Mouse (Mus musculus): ENCODE measurements at regions not wholly inside any gene's neighbourhood (a gene's known extent, or its start where the extent isn't known, plus 50 kb on each side); places are given as distances from the start of the nearest gene placed in this dataset.

DNA sequence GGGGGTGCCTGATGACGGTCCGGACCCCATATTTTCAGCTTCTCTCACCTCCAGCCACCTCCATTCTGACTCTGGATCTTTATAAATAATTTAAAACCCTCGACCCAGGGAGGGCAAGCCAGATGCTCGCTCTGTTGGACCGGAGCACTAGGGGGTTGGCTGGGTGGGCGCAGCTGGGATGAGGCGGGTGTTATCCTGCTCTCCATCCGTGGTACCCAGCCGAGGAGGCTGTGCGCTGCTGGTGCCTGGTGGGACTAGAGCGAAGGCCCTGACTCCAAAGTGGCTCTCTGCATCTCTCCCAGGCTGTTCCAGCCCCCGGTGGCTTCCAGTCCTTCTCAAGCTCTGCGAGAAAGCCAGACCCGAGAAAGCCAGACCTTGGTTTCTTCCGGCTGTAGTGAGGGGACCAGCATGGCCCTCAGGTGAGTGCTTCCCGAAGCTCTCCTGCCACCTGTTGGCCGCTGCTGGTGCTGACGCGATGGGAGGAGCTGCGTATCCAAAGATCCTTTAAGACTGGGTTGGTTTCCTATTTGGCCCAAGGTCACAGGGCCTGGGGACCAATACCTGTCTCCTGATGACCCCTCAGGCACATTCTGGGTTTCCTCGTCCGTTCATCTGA is 127.1 kb upstream of the Pitx1 start:
- peak; percentile 67 for ATAC-seq (replicated peaks; ENCODE audit: poor library complexity, severe bottlenecking)

DNA sequence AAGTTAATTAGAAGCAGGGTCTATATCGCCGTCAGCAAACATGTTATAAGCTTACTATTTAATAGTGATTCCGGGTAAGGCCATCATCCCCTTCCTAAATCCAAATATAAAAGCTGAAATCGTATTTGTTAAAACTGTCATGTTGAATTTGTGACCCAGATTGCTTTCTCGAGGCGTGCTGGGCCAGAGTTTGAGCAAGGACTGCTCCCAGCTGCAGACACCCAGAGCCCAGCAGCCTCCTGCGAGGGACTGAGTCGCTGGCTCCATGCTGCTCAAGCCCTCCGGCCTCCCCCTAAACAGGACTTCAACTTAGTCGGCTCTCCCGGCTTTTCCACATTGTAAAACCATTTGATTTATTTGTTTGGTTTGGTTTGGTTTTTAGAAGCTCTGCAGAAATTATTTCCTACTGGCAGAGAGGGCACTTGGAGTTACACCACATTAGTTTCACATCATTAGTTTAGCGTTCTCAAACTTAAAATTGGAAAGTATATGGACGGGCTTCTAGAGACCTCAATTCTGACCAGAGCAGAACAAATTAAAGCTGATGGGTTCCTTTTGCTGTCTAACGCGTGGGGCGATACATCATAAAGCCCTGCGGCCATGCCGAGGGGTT is 126.4 kb upstream of the Pitx1 start:
- ATAC-seq (replicated peaks; ENCODE audit: poor library complexity, severe bottlenecking) = no peak

DNA sequence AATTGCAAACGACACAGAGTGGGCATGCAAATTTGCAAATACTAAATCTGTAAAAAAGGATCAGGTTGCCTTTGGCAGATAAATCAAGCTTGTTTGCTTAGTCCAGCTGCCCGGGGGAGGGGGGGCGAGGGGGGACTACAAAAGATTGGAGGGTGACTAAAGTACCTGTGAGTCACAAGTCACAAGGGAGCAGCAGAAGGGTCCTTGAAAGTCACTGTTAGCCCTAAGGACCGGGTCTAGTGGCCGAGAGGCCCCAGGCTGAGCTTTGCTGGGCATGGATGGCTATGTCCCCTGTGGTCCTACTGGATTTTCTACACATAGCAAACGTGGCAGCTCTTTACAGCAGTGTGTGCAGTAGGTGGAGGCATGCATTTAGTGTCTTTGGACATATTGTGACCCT is 118.4 kb upstream of the Pitx1 start:
- ATAC-seq (replicated peaks; ENCODE audit: poor library complexity, severe bottlenecking) = no peak

DNA sequence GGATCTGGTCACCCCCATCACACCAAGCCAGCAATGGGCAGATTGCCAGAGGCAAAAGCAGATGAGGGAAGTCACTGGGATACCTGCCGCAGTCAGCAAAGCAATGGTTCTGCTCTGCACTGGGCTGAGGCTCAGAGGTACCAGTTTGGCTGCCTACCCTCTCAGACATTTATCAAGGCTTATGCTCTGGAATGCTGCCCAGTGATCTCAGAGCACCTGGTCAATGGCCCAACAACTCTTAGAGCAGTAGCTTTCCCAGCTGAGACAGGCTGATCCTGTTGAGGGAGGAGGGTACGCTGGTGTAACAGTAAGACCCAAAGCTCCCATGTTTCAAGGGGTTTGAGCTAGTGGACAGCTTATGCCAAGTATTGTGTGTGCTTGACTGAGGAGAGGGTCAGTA is 117.4 kb upstream of the Pitx1 start:
- ATAC-seq (replicated peaks; ENCODE audit: poor library complexity, severe bottlenecking) = no peak

DNA sequence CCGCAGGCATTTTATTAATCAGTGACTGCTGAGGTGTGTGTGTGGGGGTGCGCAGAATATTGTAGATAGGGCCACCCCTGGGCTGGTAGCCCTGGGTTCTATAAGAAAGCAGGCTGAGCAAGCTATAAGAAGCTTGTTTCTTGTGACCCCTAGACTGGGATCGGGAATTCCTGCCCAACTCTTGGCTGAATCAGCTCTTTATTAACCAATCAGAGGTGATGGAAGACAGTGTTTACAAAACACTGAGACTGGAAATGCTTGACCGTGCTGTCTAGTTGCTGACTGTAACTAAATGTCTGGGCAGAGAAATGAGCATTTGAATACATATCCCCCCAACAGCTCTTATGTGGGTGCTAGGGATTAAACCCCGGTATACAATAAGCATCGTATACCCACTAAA is 114.8 kb upstream of the Pitx1 start:
- no peak for ATAC-seq (replicated peaks; ENCODE audit: poor library complexity, severe bottlenecking)

DNA sequence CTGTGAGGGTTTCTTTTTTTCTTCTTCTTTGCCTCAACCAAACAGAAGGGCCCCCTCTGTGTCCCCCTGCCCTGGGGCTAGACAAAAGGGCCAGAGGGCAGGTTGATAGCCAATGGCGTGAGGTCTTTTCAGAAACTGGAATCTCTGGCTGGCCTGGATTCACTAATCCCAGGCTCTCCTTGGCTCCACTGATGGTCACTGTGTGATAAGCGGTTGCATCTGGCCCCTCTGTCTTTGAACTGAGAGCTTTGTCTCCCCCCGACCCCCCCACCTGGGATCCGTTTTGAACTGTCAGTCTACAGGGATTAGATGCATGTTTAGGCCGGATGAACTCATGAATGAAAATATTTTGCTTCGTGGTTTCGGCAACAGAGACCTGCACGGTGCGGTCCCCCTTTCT is 112.6 kb upstream of the Pitx1 start:
- no peak for ATAC-seq (replicated peaks; ENCODE audit: poor library complexity, severe bottlenecking)

DNA sequence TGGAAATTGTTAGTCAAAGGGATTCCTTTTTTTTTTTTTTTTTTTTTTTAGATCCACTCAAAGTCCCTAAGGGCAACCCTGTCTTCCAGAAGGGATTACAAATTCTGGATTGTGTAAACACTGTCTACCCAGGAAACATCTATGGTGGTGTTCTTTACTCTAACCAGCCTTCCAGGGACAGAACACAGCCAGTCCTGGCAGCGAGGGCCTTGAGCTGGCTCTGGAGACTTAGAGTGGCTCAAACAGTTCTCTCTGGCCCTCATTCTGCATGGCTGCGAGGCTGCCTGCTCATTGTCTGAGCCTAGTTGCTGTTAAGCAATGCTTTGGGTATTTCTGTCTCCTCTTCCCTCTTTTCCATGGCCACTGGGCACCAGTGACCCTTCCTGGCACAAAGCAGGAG is 112.2 kb upstream of the Pitx1 start:
- ATAC-seq (replicated peaks; ENCODE audit: poor library complexity, severe bottlenecking) = no peak

DNA sequence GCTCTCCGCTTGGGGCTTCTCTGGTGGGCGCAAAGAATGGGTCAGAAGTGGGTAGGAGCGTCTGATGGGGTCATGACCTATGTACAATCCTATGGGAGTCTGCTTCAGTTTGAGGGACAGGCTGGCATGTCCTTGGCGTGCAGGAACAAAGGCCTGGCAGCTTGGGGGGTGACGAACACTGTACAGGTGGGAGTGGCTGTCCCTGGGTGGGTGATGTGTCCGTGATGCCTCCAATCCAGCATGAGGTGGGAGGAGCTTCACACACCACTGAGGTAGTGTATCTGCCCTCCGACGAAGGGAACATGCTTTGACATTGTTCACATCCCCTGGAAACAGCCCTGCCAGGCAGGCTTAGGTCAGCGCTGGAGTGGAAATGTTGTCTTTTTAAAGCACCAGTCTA is 101.4 kb upstream of the Pitx1 start:
- no peak; the same call in 1 of the 2 replicates for ATAC-seq (replicated peaks; ENCODE audit: poor library complexity, severe bottlenecking)

DNA sequence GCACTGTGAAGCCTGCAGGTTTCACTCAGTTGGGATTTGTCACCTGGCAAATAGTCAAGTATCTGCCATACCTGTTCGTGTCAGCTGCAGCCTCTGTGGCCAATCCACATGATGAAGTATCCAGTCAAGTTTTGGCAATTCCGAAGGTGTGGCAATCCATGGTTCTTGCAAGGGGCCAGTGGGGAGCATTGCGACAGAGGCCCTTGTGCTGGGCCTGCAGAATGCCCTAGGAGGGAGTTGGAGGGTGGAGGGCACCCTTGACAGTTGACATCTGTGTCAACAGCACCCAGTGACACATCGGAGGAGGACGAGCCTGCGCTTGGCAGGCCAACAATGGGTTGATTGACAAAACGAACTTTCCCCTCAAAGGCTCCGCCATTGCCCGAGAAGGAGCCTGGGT is 101.0 kb upstream of the Pitx1 start:
- peak; percentile 73 for ATAC-seq (replicated peaks; ENCODE audit: poor library complexity, severe bottlenecking)

DNA sequence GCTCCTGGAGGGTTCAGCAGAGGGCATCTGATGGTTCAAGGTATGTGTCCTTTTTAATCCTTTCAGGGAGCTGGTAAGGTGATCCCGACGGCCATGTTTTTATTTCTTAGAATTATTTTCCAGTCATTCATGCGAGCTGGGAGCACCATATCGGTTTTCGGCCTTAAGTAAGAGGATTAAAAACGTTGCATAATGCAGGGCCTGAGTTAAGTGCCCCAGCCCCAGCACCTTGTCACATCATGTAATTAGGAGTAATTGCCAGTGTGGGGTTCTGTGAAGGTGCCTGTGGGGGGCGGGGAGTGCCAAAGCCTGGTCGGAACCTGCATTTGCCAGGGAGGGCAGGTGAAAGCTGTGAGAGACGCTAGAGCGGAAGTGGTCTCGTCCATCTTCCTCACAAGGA is 94.6 kb upstream of the Pitx1 start:
- ATAC-seq (replicated peaks; ENCODE audit: poor library complexity, severe bottlenecking) = no peak

DNA sequence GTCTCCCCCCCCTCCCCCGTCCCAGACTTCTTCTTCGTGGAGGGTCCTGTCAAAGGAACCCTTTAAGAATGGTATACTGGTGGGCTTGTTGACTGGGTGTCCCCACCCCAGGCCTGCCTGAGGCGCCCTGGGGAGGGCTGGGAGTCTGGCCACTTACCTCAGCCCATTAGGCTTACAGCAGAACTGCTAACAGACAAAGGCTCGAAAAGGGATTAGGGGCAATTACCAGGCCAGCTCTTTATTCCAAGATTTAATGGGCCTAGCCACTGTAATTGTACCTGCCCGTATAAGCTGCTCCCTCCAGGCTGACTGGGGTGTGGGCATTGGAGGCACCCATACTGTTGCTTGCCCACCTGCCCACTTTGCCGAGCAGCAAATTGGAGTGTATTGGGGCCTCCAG is 93.8 kb upstream of the Pitx1 start:
- no peak for ATAC-seq (replicated peaks; ENCODE audit: poor library complexity, severe bottlenecking)

DNA sequence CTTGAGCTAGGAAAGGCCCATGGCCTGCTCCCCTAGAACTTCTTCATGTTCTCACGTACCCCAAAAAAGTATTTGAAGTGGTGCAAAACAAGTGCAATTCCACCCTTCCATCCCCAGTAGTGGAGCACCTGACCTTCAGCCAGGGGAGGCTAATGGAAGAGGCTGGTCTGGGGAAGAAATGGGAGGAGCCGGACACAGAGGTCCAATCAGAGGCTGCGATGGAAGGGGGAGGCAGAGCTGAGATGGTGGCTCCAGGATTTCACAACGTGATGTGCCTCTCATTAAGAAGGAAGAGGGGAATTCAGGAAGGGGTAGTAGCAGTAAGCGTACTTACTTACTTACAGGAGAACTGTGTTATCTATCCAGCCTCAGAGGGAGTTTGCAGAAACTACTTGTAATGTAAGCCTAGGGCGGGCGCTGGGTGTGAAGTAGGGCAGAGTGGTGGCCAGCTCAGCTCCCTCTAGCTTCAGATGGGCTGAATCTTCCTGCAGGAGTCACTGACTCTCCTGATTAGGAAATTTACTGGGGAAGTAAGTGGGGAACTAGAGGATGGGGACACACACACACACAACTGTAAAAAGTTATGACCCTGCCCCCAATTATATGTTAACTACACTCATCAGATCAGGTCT is 87.6 kb upstream of the Pitx1 start:
- peak; percentile 42; the same call in 1 of the 2 replicates for ATAC-seq (replicated peaks; ENCODE audit: poor library complexity, severe bottlenecking)

DNA sequence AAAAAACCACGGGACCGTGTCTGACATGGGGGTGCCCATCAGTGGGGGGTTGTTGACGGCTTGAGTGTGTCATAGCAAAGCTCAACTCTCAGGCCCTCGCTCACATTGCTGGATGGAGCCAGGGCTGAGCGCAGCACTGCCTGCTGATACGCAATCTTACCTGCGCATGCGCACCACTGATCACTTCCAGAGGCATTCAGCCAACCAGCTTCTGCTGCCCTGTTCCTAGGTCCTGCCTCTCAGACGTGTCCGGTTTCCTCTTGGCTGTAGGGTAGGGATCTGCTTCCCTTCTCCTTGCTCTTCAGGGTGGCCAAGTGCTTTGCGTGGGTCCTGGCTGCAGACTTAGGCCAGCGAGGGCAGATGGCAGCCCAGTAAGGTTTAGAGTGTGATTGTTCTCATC is 81.3 kb upstream of the Pitx1 start:
- no peak for ATAC-seq (replicated peaks; ENCODE audit: poor library complexity, severe bottlenecking)

DNA sequence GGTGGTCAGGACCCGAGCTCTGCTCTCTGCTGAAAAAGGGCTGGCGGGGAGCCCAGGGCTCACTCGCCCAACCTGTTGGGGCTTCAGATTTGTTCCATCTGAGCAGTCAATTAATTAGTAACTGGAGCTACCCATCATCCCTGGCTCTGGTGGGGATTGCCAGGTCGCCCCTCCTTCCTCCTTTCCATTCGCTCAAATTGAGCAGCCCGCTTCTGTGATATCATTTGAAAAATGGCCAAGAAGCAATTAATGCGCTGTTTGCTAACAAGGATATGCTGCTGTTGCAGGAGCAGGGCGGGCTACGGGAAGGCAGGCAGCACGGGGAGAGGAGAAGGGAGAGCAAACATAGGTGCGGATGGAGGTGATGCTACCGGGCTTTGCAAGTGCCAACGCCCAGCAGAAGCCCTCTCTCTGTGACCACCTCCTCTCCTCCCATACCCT is 76.3 kb upstream of the Pitx1 start:
- ATAC-seq (replicated peaks; ENCODE audit: poor library complexity, severe bottlenecking) = no peak

DNA sequence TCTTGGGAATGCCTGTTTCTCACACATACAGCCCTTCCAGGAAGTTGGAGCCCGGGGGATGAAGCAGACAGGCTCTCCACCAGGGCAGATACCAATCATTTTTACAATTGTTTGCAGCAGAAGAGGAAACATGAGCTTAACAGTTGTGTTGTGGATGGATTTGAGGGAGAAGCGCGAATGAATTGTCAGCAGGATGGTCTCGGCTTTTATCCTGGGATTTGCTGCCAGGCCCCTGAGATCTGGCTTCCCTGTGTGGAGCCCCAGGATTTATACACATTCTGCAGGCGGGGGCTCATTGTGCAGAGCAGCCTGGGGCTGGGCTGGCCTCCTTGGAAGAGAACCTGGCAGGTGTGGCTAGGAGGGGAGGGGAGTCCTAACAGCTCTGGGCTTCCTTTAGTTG is 73.9 kb upstream of the Pitx1 start:
- ATAC-seq (replicated peaks; ENCODE audit: poor library complexity, severe bottlenecking) = no peak

DNA sequence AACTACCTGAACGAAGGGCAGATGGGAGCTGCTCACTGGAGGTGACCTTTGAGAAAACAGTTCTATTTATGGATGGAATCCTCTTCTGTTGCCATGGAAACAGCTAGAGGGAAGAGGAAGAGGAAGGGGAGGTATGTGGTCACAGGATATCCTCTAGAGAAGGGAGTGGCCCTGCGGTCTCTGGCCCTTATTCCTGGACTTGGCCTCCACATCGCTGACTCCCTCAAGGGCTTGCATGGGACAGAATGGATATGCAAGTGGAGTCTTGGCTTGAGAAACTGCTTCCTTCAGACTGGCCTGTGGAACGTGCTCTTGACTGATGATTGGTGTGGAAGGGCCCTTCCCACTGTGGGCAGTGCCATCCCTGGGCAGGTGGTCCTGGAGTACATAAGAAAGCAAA is 68.9 kb upstream of the Pitx1 start:
- peak; percentile 61 for ATAC-seq (replicated peaks; ENCODE audit: poor library complexity, severe bottlenecking)

DNA sequence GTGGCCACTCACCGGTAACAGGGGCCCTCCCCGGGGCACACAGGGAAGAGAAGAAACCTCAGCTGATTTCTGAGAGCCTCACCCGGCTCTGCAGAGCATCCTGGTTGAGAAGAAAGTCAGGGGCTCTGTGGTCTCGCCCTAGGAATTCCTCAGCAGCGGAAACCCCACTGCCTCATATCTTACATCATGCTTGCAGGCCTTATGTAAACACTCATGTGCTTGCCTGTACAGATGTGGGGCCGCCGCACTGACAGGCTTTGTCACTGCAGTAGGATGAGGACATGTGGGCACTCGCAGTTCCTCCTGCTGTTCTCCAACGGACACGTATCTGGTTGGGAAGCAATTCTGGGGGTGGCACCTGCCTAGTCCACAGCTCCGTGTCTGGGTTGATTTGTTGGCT is 66.3 kb upstream of the Pitx1 start:
- ATAC-seq (replicated peaks; ENCODE audit: poor library complexity, severe bottlenecking) = peak; percentile 54

DNA sequence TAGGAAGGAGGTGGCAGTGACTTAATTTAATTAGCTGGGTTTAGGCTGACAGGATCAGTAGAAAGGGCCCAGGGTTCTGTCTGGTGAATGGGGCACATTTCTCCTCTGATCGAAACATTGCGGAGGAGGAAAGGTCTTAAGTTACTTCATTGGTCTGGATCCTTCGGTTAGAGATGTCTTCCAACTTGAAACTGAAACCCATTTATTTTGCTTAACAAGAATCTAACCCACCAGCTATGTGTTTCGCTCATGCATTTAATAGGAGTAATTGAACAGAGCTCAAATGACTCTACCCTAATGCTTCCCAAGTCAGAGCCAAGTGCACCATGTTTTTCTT is 64.2 kb upstream of the Pitx1 start:
- no peak for ATAC-seq (replicated peaks; ENCODE audit: poor library complexity, severe bottlenecking)

DNA sequence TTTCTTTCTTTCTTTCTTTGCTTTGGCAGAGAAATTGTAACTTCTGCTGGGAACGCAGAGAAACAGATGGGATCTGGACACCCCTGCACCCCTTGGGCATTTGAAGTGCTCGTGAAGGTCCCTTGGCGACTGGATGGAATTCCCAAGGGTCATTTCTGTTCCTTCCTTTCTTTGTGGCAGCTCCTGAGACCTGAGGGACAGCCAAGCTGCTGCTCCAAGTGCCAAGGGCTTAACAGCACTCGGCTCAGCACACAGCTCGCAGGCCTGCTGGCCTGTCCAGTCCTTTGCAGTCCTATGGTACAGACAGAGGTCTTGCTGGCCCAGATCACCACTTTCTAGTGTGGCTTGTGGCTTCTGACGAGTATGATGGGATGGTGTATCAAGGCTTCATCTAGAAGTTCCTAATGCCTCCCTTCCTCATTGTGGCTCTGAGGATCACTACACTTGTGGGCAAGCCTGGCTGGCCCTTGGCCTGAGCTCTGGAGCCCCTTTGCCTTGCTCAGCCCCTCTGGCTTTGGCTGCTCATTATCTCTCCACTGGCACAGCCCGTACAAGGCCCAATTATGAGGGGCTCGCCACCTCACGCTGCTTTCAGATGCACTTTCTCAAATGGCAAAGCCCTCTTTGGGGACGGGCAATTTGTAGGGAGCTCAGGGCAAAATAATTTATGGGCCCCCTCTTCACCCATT is 63.7 kb upstream of the Pitx1 start:
- ATAC-seq (replicated peaks; ENCODE audit: poor library complexity, severe bottlenecking) = no peak

DNA sequence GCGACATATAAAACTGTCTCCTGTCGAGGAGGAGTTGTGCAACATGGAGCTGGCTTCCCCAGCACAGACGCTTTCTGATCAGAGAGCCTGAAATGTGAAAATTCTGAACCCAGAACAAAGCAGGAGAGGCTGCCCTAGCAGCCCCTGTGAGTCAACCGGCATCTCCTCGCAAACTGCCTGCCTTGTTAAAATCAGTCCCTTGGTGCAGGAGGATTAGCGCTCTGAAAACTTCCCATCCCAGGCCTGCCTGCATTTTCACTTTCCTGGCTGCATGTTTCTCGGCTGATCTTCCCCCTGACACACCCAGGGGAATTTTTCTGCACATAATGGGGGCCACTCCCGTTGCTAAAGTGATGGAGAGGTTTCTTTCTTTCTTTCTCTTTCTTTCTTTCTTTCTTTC is 63.0 kb upstream of the Pitx1 start:
- ATAC-seq (replicated peaks; ENCODE audit: poor library complexity, severe bottlenecking) = no peak

DNA sequence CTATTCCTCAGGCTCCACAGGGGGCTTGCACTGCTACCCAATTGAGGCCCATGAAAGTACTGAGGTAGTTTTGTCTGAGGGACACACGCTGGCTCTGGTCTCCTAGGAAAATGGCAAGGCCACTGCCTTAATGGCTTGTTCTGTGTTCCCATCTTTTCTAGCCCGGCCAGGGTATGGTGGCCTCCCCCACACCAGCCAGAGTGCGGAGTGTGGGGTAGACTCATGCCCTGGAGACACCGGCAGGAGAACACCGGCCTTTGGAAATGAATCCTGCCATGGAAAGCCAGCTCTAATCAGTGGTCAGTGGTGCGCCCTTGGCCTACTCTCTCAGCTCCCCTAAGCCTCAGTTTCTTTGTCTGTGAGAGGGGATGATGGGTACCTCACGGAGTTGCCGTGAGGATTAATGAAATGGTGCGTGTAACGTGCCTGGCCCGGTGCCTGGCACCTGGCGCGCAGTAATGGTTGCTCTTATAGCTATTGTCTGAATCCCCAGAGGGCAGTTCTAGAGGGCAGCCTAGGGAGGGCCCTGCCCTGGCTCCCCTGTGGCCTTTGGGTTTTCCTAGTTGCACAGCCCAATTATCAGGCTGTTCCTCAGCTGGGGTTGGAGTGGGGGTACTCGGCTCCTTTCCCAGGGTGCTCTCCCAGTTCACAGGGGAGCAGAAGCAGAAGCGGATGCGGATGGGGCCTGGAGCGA is 62.4 kb upstream of the Pitx1 start:
- no peak for ATAC-seq (replicated peaks; ENCODE audit: poor library complexity, severe bottlenecking)
